Mouse (Mus musculus): ENCODE measurements at regions not wholly inside any gene's neighbourhood (a gene's known extent, or its start where the extent isn't known, plus 50 kb on each side); places are given as distances from the start of the nearest gene placed in this dataset.

- no peak for TF ChIP-seq CTCF (IDR thresholded peaks at IDR 0.05)
- no peak for TF ChIP-seq EP300 (IDR thresholded peaks at IDR 0.05)
Measured at GRCm38 (mm10) chr5:118961091-118961490, 400.6 kb downstream of the Med13l start.

Data from lung, postnatal 0 days (tissue).